Mouse (Mus musculus) cerebellum, adult (tissue): ENCODE measurements around the gene Hhip.
"Not testable (repeated sequence)": the region's sequence is repeated elsewhere in the genome, so short reads cannot be mapped to it uniquely, and the experiment has no call there.

Source experiments
- ATAC-seq: cut with Nextera tagmentation; 2 replicates; pipeline ENCODE4 v1.9.2; 2017; ENCODE audit warnings: mild to moderate bottlenecking, moderate library complexity, mixed read lengths; ENCODE audit not compliant: insufficient number of reproducible peaks, low FRiP score, low TSS enrichment

The Hhip gene

GRCm38 (mm10) chr8:79995075-79995474 is 62.7 kb downstream of the Hhip start:
- ATAC-seq: no peak

GRCm38 (mm10) chr8:79993507-79993906 is 64.3 kb downstream of the Hhip start:
- ATAC-seq: no peak

- no peak for ATAC-seq
These were observed 65.5 kb downstream of the Hhip start for GRCm38 (mm10) chr8:79992121-79992848.

- ATAC-seq: not testable (repeated sequence)
These were observed 66.4 kb downstream of the Hhip start for GRCm38 (mm10) chr8:79991420-79991819.

GRCm38 (mm10) chr8:79984946-79985345 is 72.9 kb downstream of the Hhip start:
- no peak for ATAC-seq

- ATAC-seq: no peak
These were observed 75.7 kb downstream of the Hhip start for GRCm38 (mm10) chr8:79982144-79982543.

- ATAC-seq: no peak
These were observed 91.6 kb downstream of the Hhip start for GRCm38 (mm10) chr8:79966159-79966558.

- ATAC-seq: no peak
These were observed 104.9 kb downstream of the Hhip start for GRCm38 (mm10) chr8:79952857-79953256.

- ATAC-seq: no peak
These were observed 107.4 kb downstream of the Hhip start for GRCm38 (mm10) chr8:79950376-79950775.

- no peak for ATAC-seq
These were observed 112.2 kb downstream of the Hhip start for GRCm38 (mm10) chr8:79945501-79946076.

GRCm38 (mm10) chr8:79941070-79941469 is 116.7 kb downstream of the Hhip start:
- no peak for ATAC-seq

GRCm38 (mm10) chr8:79936856-79937445 is 120.9 kb downstream of the Hhip start:
- no peak for ATAC-seq

GRCm38 (mm10) chr8:79935793-79936192 is 122.0 kb downstream of the Hhip start:
- no peak for ATAC-seq

- ATAC-seq: no peak
These were observed 128.6 kb downstream of the Hhip start for GRCm38 (mm10) chr8:79929202-79929601.

- no peak for ATAC-seq
These were observed 140.6 kb downstream of the Hhip start for GRCm38 (mm10) chr8:79917211-79917610.
